Mouse (Mus musculus): ENCODE results near the gene Gm5773. TPM values are rescaled to one million over a fixed set of nuclear protein-coding genes. Genes with fewer than 3 reads are reported as not detected.

Gene Gm5773
- polyA plus RNA-seq (2015; fragmentation: Illumina TruSeq; extraction: RNeasy Lipid Tissue Mini Kit (QIAGEN cat#74804); ENCODE audit: insufficient read depth, low replicate concordance) = not detected

GRCm38 (mm10) chr3:93772700-93773099 is at the start of gene Gm5773:
Gene Gm5773, plus strand, starts transcription at chr3:93773000.

DNA sequence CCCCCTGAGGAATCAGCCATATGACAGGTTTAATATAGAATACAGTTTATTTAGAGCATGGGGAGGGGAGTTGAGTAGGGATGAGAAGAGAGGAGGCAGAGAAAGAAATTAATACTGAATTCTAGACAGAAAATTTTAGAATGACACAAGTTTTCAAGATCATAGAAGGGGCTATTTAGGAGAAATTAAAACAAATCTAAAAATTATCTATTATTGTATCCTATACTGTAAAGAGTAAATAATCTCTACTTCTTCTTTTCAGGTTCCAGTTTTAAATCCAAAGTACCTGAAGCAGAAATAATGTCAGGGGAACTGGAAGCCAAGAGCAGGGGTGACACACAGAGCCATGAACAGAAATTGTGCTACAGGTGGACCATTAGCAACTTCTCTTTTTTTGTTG is 23.3 kb downstream of the Gm5773 start, which contains the start of gene Tdpoz4:
Gene Tdpoz4, plus strand, starts transcription at position 301 of the 400 bp plus-strand sequence.

Other genes with a start within 250 kb of the Gm5773 start
- 335 TPM for gene S100a10, start 217.9 kb upstream of the Gm5773 start, polyA plus RNA-seq (2015; fragmentation: Illumina TruSeq; extraction: RNeasy Lipid Tissue Mini Kit (QIAGEN cat#74804); ENCODE audit: insufficient read depth, low replicate concordance)
- gene Tdpoz2, start 120.3 kb upstream of the Gm5773 start, polyA plus RNA-seq (2015; fragmentation: Illumina TruSeq; extraction: RNeasy Lipid Tissue Mini Kit (QIAGEN cat#74804); ENCODE audit: insufficient read depth, low replicate concordance) = not detected
- gene Tdpoz1, start 96.7 kb upstream of the Gm5773 start, polyA plus RNA-seq (2015; fragmentation: Illumina TruSeq; extraction: RNeasy Lipid Tissue Mini Kit (QIAGEN cat#74804); ENCODE audit: insufficient read depth, low replicate concordance) = not detected
- not detected for gene Gm37596, start 79.9 kb upstream of the Gm5773 start, polyA plus RNA-seq (2015; fragmentation: Illumina TruSeq; extraction: RNeasy Lipid Tissue Mini Kit (QIAGEN cat#74804); ENCODE audit: insufficient read depth, low replicate concordance)
- gene Tdpoz4, start 23.4 kb downstream of the Gm5773 start, polyA plus RNA-seq (2015; fragmentation: Illumina TruSeq; extraction: RNeasy Lipid Tissue Mini Kit (QIAGEN cat#74804); ENCODE audit: insufficient read depth, low replicate concordance) = not detected
- not detected for gene Tdpoz3, start 53.0 kb downstream of the Gm5773 start, polyA plus RNA-seq (2015; fragmentation: Illumina TruSeq; extraction: RNeasy Lipid Tissue Mini Kit (QIAGEN cat#74804); ENCODE audit: insufficient read depth, low replicate concordance)
- gene Gm9117, start 170.5 kb downstream of the Gm5773 start, polyA plus RNA-seq (2015; fragmentation: Illumina TruSeq; extraction: RNeasy Lipid Tissue Mini Kit (QIAGEN cat#74804); ENCODE audit: insufficient read depth, low replicate concordance) = not detected
- gene Tdpoz5, start 188.3 kb downstream of the Gm5773 start, polyA plus RNA-seq (2015; fragmentation: Illumina TruSeq; extraction: RNeasy Lipid Tissue Mini Kit (QIAGEN cat#74804); ENCODE audit: insufficient read depth, low replicate concordance) = not detected